Mouse (Mus musculus): Measurements from ENCODE around the gene Cryzl2.

The Cryzl2 gene

DNA sequence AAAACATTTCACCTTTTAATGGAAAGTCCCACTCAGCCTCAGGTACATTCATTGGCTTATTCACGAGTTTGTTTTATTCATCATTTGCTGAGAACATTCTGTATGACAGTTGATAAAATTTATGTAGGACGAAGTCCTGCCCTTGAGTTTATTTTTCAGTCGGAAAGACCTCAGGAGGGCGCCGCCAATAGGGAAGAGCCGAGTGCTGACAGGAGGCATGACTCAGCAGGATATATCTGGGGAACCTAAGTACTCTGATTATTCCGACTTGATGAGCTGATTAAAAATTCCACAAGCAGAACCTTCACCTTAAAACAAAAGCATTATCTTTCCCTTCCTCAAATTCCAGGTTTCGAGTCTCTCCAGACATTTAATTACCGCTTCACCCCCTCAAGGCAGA is 21.7 kb downstream of the Cryzl2 start:
- no peak for DNase-seq

DNA sequence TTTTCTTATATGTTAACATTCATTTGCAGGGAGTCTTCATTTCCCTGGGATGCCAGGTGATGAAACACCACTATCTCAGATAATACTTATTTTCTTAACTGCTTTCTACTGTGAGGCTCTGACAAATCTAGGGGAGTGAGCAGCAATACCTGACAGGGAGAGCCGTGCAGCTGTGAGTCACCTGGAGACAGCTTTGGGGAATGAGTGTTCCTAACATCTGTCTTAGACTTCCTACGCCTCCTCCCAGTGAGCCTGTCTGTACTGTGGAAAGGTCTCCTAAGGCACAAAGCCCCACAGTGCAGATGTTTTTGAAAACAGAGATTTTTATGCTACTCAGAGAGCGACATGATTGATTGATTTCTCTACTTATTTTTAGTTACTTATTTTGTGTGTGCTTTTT is 22.5 kb downstream of the Cryzl2 start:
- DNase-seq, result no peak

GRCm38 (mm10) chr1:157481666-157482065 is 23.3 kb downstream of the Cryzl2 start:
- no peak for DNase-seq

GRCm38 (mm10) chr1:157484161-157484560 is 25.8 kb downstream of the Cryzl2 start:
- no peak for DNase-seq

DNA sequence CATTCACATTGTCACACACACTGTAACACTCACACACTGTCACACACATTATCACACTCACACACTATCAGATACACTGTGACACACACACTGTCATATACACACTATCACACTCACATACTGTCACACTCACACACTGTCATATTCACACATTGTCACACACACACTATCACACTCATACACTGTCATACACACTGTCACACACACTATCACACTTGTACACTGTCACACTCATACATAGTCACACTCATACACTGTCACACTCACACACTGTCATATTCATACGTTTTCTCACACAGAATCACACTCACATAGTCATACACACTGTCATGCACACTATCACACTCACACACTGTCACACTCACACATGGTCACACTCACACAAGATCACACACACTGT is 42.3 kb downstream of the Cryzl2 start:
- DNase-seq, result no peak

GRCm38 (mm10) chr1:157501352-157501945 is 43.1 kb downstream of the Cryzl2 start:
- no peak for DNase-seq

- DNase-seq, result no peak
These were observed 44.7 kb downstream of the Cryzl2 start for GRCm38 (mm10) chr1:157503071-157503470.

DNA sequence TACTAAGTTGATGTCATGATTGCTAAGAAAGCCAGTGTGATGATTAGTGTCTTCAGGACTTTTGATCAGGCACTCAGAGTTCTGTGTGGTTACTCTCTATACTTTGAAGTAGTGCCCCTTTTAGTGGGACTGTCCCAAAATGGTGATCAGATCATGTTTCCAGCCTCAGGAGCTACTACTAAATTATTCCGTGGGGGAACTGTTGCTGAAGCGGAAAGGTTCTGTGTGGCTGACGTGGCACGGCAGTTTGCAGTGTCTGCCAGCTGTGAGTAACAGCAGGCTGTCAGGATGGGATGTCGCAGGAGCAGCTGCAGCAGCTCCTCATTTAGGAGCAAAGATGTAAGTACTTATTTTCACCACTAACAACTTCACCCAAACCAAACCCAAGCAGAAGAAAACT is 48.1 kb downstream of the Cryzl2 start, which contains the start of gene Sec16b:
Gene Sec16b, plus strand, starts transcription at position 207 of the 400 bp plus-strand sequence.
- DNase-seq, result no peak

DNA sequence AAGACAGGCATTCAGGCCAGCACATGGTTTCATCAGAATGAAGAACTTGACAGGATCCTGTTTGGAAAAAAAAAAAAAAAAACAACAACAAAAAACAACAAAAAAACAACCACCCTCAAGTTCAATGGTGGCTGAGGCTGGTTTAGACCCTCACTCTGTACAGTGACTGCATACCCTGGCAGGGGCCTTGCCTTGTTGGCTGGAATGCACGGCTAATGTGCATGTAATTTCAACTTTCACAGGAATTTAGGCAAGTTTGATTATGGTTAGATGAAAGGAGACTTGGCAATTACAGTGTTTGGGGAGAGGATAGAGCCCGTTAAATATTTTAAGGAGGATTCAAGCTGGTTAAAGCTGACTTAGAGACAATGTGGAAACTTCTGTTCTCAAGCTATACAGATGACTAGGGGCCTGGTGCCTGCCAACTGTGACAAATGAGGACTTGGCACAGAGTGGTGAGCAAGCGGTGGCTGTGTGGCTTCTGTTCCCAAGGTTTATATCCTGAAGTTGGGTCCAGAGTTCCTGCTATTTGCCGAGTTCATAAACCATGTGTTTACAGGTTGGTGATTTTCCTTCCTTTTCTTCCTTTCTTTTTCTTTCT is 48.7 kb downstream of the Cryzl2 start:
- no peak for DNase-seq

- DNase-seq, result no peak
These were observed 49.4 kb downstream of the Cryzl2 start for GRCm38 (mm10) chr1:157507814-157508213.

GRCm38 (mm10) chr1:157512690-157513448 is 54.5 kb downstream of the Cryzl2 start:
- no peak for DNase-seq

DNA sequence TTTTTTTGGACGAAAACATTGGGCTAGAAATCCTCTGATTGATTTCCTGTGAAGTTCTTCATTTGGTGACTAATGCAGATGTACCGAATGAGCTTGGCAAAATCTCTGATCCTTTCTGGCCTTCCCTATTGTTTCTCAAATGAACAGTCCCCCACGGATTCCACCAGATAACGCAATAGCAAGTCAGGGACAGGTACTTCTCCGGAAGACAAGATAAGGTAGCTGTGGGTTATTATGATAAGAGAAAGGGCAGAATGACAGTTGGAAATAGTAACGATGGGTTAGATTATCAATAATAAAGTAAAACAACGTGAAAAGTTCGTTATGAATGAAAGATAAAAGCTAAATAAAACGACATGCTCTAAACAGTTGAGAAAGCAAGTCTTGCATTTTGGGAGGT is 55.2 kb downstream of the Cryzl2 start:
- DNase-seq, result no peak

- no peak for DNase-seq
These were observed 55.9 kb downstream of the Cryzl2 start for GRCm38 (mm10) chr1:157514298-157514697.

GRCm38 (mm10) chr1:157516838-157517808 is 58.7 kb downstream of the Cryzl2 start:
- DNase-seq, result peak; percentile 10 to 16

- DNase-seq, result no peak
These were observed 59.7 kb downstream of the Cryzl2 start for GRCm38 (mm10) chr1:157518111-157518523.

DNA sequence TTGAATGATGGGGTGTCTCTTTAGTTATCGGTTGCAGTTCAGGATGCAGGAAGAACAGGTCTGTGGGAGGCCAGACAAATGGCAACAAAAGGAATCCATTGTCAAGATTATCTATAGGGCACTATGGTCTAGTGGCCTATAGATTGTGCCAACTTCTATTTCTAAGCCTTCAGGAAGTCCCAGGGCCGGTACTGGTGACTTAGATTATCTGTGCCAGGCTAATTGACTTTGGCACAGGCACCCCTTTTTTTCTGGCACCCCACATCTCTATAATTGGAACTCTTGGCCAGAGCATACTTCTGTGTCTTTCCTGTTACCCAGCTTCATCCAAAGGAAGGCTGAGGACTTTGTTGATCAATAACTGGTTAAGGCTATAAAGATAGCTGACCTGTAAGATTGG is 61.0 kb downstream of the Cryzl2 start:
- DNase-seq, result no peak

- DNase-seq, result no peak
These were observed 63.9 kb downstream of the Cryzl2 start for GRCm38 (mm10) chr1:157522322-157522721.

DNA sequence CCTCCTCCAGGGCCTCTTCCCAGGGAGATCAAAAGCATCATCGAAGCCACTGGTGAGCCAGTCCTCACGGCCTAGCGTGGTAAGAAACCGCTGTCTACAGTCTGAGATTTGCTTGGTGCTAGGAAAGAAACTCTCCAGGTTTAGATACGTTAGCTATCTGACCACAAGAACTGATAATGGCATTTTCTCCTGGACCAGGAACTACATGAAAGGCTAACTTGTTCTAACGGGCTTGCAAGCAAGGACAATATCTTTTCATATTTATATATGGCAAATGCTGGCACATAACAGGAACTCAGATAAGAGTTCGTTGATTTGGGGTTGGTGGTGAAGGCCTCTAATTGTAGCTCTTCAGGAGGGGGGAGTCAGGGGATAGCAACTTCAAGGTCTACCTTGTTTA is 66.4 kb downstream of the Cryzl2 start:
- no peak for DNase-seq

DNA sequence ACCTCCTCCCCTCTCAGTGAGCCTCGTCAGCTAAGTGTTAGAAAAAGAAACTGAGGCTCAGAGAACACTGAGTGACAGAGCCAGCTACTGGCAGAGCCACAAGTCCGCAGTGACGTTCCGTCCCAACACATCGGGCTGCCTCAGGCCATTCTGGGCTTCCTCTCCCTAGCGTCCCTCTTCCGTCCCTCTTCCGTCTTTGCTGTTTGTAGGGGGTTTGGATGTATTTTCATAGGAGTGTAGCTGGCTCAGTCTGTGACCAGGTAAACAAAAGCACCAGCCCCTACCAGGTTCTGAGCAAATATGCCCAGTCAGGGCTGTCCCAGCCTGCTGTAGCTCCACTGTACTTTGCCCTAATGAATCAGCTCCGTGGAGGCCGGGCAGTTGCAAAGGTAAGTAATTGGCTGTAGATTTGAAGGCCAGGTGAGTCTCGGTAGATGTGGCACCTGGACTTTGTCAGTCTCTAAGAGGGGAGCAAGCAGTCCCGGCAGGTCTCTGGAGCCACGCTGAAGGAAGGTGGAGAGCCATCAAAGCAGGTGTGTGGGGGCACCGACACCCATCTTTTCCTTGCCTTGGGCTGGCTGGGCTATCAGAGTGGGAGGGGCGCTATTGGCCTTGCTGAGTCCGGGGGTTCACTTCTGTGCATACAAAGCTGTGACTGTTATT is 67.4 kb downstream of the Cryzl2 start:
- no peak for DNase-seq

GRCm38 (mm10) chr1:157526625-157527024 is 68.2 kb downstream of the Cryzl2 start:
- no peak for DNase-seq

GRCm38 (mm10) chr1:157532826-157533460 is 74.6 kb downstream of the Cryzl2 start:
- DNase-seq, result peak in 1 of 2 experiments; percentile 15

DNA sequence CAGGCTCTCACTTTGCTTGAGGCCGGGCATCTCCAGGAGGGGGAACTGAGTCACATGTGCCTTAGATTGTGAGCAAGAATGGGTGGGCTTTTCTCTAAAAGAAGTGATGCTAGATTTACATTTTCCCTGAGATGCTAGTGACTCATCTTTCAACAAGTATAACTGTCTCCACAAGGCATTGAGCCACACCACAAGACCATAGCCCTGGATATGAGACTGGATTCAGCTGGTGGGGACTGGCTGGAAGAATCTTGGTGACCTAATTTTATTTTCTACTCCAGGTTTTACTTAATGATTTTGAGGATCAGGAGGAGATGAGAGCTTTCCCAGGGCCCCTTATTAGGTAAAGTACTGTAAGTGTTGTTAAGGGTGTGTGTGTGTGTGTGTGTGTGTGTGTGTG is 77.2 kb downstream of the Cryzl2 start:
- no peak for DNase-seq

Data from B cell, adult 2 months (primary cell).